Mouse (Mus musculus) frontal cortex, postnatal 25 days (tissue): Measurements from ENCODE around the gene Ccdc148.

Experiments
- DNase-seq, 2 experiments: peaks; one replicate each; pipeline ENCODE4 v3.0.0; 2022; ENCODE audit warnings: low spot score in 2 of 2

The Ccdc148 gene

DNA sequence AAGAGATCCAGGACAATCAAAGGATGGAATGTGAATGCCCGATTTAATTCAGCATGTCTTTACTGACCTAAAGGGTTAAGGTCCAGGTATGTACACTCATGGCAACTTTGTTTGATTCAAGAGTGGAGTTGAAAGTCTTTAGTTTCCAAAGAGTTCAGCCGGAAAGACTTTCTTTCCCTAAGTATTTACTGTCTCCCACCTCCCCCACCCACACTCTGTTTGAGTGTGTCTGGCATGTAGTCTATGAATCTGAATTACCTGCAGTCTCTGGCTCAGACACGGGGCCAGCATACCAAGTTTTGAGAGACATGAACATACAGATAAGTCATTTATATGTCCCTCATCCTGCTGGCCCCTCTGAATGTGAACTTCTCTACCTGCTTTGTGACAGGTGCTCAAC, 374.3 kb downstream of the Ccdc148 start:
- no peak for DNase-seq

DNA sequence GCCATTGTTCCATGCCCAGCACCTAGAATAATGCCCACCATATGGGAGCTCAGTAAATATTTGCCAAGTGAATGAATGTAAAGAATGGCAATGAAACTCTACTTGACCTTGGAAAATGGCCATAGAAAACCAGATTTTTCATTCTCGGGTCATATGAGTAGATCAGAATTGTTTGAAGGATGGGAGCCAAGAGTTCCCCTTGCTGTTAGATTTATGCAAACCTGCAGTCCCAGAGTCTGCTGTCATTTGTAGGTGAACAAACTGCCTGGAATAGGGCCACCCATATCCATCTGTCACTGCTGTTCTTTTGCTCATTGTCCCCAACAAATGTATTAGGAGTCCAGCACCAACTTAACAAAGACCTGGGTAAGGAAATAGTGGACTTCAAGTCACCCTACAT, 377.0 kb downstream of the Ccdc148 start:
- no peak for DNase-seq

DNA sequence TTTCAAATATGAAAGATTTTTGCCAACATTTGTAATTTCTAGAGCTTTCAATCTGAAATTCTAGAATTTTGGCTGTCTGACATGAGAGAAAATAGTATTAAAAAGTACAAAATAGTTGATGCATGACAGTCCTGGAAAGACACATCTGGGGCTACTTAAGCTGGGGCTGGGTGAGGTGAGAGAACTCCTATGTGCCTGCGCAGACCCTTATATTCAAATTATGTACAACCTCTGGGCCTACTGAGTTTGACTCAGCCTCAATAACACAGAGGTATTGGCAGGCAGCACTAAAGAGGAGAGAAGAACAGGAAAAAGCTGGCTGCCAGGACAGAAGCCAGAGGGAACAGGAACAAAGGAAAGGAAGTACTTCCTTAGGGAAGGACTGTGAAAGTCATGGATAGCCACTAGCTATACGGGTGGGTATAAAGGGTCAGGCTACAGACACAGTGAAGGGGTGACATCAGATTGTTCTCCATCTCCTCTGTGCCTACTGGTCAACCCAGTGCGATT, 381.4 kb downstream of the Ccdc148 start:
- no peak for DNase-seq

DNA sequence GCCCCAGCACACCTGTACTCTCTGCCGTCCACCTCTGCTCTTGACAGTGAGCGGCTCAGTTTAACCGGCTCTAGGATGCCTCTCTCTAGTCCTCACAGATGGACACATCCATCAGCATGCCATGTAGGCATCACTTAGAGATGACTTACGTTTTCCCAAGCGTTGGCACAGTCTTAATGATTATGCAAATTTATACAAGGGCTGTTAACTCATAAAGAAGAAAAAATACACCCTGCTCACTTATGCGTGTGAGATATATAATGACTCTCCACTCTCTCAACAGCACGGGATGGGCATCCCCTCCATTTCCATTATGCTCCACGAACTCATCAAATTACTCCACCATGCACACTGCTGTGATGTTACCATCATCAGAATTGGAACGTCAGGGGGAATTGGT, 386.6 kb downstream of the Ccdc148 start:
- no peak for DNase-seq
